Mouse (Mus musculus) myocyte (in vitro differentiated cells): ENCODE results near the gene Olfr374.

Source experiments
- CEBPB ChIP-seq: IDR thresholded peaks from 2 replicates; pipeline ENCODE4 v1.6.1; 2011; ENCODE audit warnings: mild to moderate bottlenecking, moderate library complexity; ENCODE audit not compliant: poor library complexity, insufficient read depth, severe bottlenecking
- MAX ChIP-seq: IDR thresholded peaks from one replicate; pipeline ENCODE4 v1.6.1; 2011; ENCODE audit warnings: low read depth, mild to moderate bottlenecking, control low read depth
- REST ChIP-seq: IDR thresholded peaks from one replicate; pipeline ENCODE4 v1.6.1; 2011; ENCODE audit warnings: mild to moderate bottlenecking, control low read depth, moderate library complexity; ENCODE audit not compliant: insufficient read depth, insufficient read length
- USF1 ChIP-seq: IDR thresholded peaks from one replicate; pipeline ENCODE4 v1.6.1; 2011; ENCODE audit warnings: low read depth, mild to moderate bottlenecking, control low read depth, moderate library complexity

- TF ChIP-seq REST (no peak), CEBPB (no peak), MAX (no peak), USF1 (no peak)
Observed at GRCm38 (mm10) chr8:72110876-72111275, 4.0 kb downstream of the Olfr374 start.
